Mouse (Mus musculus) stomach, postnatal 0 days (tissue): Measurements from ENCODE around the gene St3gal6. TPM values are rescaled to one million over a fixed set of nuclear protein-coding genes. Genes with fewer than 3 reads are reported as not detected.

Experiments used
- ATAC-seq: fragments of 200-750 bp; cut with Nextera tagmentation; 2 replicates; pipeline ENCODE4 v1.8.0; 2017; ENCODE audit not compliant: low FRiP score, low TSS enrichment
- DNase-seq: peaks from one replicate; pipeline ENCODE4 v3.0.0-alpha.2; 2016; ENCODE audit warnings: low spot score
- H3K27ac ChIP-seq: fragments of 300-500 bp; sonication (generic); replicated peaks from 2 replicates; pipeline ENCODE4 v1.5.1; 2014; ENCODE audit warnings: mild to moderate bottlenecking, control low read depth
- H3K27me3 ChIP-seq: fragments of 300-500 bp; sonication (generic); 2 replicates; pipeline ENCODE4 v1.6.1; 2014; ENCODE audit warnings: low read length; ENCODE audit not compliant: control insufficient read depth, insufficient read depth
- H3K36me3 ChIP-seq: fragments of 300-500 bp; sonication (generic); 2 replicates; pipeline ENCODE4 v1.6.1; 2014; ENCODE audit warnings: low read length, mixed read lengths; ENCODE audit not compliant: control insufficient read depth, insufficient read depth
- H3K4me1 ChIP-seq: fragments of 300-500 bp; sonication (generic); replicated peaks from 2 replicates; pipeline ENCODE4 v1.6.1; 2014; ENCODE audit warnings: antibody characterized with exemption; ENCODE audit not compliant: control insufficient read depth, insufficient read depth
- H3K4me2 ChIP-seq: fragments of 300-500 bp; sonication (generic); replicated peaks from 2 replicates; pipeline ENCODE4 v1.6.1; 2014; ENCODE audit warnings: low read depth, mild to moderate bottlenecking, control low read depth, moderate library complexity
- H3K4me3 ChIP-seq: fragments of 300-500 bp; sonication (generic); 2 replicates; pipeline ENCODE4 v1.5.1; 2014; ENCODE audit warnings: low read depth, low read length, control low read depth
- H3K9ac ChIP-seq: fragments of 300-500 bp; sonication (generic); 2 replicates; pipeline ENCODE4 v1.6.1; 2014; ENCODE audit warnings: mild to moderate bottlenecking, low read length, control low read depth, mixed read lengths
- H3K9me3 ChIP-seq: fragments of 300-500 bp; sonication (generic); 2 replicates; pipeline ENCODE4 v1.6.1; 2016; ENCODE audit warnings: low read length; ENCODE audit not compliant: control insufficient read depth
- CTCF ChIP-seq: IDR thresholded peaks from 2 replicates; pipeline ENCODE4 v1.5.1; 2016; ENCODE audit warnings: antibody characterized with exemption, low read depth, mild to moderate bottlenecking, moderate library complexity
- EP300 ChIP-seq: optimal IDR thresholded peaks from 2 replicates; pipeline ENCODE3; 2016; ENCODE audit warnings: antibody characterized with exemption
- WGBS: fragments of 180-500 bp; shearing (Covaris S2); extraction: QIAGEN DNeasy Blood & Tissue Kit; methylation state at CpG from one replicate; pipeline ENCODE4 v1.1.7; 2014; 5-methylcytosine and 5-hydroxymethylcytosine counted together
- polyA plus RNA-seq: library from polyadenylated mRNA; unstranded; fragments of >200 nt; fragmentation: Nextera tagmentation; extraction: Ambion mirVana; gene quantifications from 2 replicates; pipeline ENCODE4 v1.2.1, GENCODE M21; 2015

St3gal6 gene
- polyA plus RNA-seq, 1 experiment from 2014 or later: 8.0 TPM

DNA sequence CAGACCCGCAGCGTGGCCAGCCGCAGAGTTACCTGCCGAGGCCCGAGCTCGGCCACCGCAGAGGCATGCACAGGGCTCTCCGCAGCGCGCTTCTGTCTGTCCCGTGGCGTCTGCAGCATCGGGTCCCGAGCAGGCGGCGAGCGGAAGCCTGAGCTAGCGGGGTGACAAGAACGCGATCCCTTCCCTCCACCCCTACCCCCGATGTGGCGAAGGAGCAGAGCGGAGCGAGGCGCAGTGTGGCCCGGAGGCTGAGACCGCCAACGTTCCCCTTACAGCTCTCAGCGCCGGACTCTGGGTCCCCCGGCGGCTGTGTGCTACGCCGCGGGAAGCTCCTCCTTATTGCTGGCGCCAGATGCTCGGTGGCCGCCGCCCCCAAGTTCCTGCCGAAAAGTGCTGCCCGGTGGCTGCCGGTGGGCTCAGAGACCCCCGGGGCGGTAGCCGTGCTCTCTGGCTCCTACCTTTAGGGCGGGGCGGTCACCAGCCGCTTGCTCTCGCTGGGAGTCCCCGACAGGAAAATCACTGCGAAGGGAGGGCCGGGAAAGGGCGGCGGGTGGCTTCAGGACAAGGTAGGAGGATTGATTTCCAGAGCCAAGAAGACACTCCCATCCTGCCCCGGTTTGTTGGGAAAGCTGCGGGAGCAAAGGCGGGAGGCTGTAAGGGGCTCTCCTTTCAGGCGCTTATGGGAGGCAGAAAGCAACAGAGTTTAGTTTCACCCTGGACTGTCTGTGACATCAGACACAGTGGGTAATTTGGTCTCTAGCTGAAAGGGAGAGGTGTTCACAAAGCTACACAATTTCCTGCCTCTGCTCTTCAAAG, 791 bp downstream of the St3gal6 start:
- Histone ChIP-seq H3K4me3 (peak overlapping the region; percentile 72), H3K27ac (peak overlapping the region; percentile 78), H3K36me3 (no peaks in the 10 kb centered on the region), H3K9ac (peak overlapping the region; percentile 78), H3K4me1 (no peaks in the 10 kb centered on the region), H3K27me3 (no peaks in the 10 kb centered on the region), H3K9me3 (no peaks in the 10 kb centered on the region), H3K4me2 (peak overlapping the region; percentile 96)
- ATAC-seq (peak; percentile 82), DNase-seq (peak; percentile 65)
- no peak for TF ChIP-seq CTCF
- TF ChIP-seq EP300: no peak
- under 1% methylated on average over 58 of the region's 58 CpGs for WGBS

DNA sequence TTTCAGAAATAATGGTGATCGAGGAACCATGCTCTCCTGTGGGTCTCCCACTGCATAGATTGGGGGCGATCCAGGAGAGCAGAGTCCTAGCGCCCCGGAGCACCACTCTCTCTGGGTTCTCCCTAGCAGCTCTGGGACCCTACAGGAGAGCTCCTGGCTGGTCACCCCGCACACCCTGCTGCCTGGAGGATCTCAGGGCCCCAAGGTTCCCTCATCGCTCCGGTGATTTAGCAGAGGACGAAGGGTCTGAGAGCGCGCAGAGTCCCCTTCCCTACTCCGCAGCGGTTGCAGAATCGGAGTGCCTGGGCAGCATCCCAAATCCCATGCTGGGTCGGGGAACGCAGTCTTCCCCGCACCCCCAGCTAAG, 1.4 kb downstream of the St3gal6 start:
- H3K4me2 ChIP-seq: peak overlapping the region; percentile 96
- WGBS: under 1% methylated on average over 14 of the region's 16 CpGs
- TF ChIP-seq EP300 (no peak), CTCF (no peak)

DNA sequence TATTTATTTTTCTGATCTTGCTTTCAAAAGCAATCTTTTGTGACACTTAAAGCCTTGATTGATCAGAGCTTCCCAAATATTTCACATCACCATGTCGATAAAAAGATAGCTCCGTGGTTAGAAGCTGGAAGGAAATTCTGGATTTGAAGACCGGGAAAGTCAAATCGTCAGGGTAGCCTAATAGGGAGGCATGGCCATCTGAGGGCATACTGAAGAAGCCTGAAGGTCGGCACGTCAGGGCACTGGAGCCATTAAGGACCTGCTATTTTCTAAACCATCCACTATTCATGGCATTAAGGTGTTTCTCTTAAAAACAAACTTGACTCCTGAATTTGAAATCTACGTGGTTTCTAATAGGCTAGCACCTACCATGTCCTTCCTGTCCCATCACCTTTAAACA, 2.1 kb downstream of the St3gal6 start:
- peak overlapping the region; percentile 96 for H3K4me2 ChIP-seq
- no peak overlapping the region for H3K27ac ChIP-seq
- no peak overlapping the region for H3K9ac ChIP-seq
- no peaks in the 10 kb centered on the region for H3K36me3 ChIP-seq
- DNase-seq (no peak), ATAC-seq (no peak)
- 47% methylated on average over 7 of the region's 7 CpGs for WGBS
- H3K4me3 ChIP-seq: peak overlapping the region; percentile 72
- no peaks in the 10 kb centered on the region for H3K9me3 ChIP-seq
- H3K4me1 ChIP-seq: no peaks in the 10 kb centered on the region
- H3K27me3 ChIP-seq: no peaks in the 10 kb centered on the region
- TF ChIP-seq CTCF: no peak
- no peak for TF ChIP-seq EP300

More for the DNA sequence above, 1.4 kb downstream of the St3gal6 start:
- Histone ChIP-seq H3K4me1 (no peaks in the 10 kb centered on the region), H3K4me3 (peak overlapping the region; percentile 72), H3K27me3 (no peaks in the 10 kb centered on the region), H3K27ac (peak overlapping the region; percentile 78), H3K36me3 (no peaks in the 10 kb centered on the region), H3K9me3 (no peaks in the 10 kb centered on the region), H3K9ac (peak overlapping the region; percentile 78)
- DNase-seq (no peak), ATAC-seq (peak; percentile 40; the same call in 1 of the 2 replicates)

DNA sequence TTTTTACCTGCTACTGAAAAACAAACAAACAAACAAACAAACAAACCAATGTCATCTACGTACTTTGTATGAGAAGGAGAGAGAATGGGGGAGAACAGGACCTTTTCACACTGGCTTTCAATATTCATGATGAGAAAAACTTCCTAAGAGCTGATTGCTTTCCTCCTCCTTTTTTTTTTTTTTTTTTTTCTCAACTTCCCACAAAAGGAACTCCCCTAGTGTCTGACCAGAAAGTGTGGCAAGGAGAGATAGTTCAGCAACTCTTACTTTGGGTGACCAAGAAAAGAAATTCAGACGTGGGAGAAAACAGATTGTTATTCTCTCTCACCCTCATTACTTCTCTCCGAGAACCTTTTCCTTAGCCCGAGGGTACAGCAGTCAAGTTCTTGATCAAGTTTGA, 2.9 kb downstream of the St3gal6 start:
- TF ChIP-seq EP300 (no peak), CTCF (no peak)
- Histone ChIP-seq H3K4me2 (no peak overlapping the region), H3K27me3 (no peaks in the 10 kb centered on the region), H3K4me3 (no peak overlapping the region), H3K36me3 (no peaks in the 10 kb centered on the region), H3K4me1 (no peaks in the 10 kb centered on the region), H3K9ac (no peak overlapping the region), H3K27ac (no peak overlapping the region), H3K9me3 (no peaks in the 10 kb centered on the region)
- no peak for ATAC-seq
- WGBS: 75% methylated on average over 4 of the region's 4 CpGs
- DNase-seq: no peak

DNA sequence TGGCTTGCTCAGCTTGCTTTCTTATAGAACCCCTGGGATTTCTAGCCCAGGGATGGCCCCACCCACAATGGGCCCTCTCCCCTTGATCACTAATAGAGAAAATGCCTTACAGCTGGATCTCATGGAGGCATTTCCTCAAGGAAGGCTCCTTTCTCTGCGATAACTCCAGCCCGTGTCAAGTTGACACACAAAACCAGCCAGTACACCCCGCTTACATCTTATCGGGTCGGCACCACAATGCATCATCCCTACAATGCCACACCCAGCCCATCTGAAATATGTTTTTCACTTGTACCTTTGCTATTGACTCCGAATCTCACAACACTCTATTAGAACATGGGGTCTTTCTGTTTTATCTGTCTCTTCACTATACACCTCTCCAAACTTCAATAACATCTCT, 3.6 kb downstream of the St3gal6 start:
- no peak overlapping the region for H3K4me2 ChIP-seq
- WGBS: 88% methylated on average over 6 of the region's 6 CpGs
- ATAC-seq: no peak

DNA sequence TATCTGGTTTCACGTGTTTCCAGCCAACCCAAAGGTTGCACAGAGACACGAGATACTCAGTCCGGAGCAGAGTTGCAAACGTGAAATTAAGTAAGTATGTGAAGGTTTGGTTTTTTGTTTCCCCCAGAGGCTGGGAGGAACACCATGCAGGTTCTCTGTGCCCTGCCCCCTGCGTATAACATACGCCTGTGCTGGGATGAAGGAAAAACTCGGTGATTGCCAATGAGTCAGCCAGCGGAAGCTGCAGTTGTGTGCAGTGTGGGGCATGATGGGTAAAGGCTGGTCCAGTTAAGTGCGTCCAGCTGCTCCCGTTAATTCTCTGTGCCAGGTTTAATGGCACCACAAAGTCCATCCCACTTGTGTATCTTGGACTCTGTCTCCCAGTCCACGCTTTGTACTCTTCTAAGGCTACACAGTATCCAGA, 4.4 kb downstream of the St3gal6 start:
- H3K4me1 ChIP-seq: no peaks in the 10 kb centered on the region
- ATAC-seq: no peak

More for the DNA sequence above, 3.6 kb downstream of the St3gal6 start:
- DNase-seq: no peak
- H3K4me1 ChIP-seq: no peaks in the 10 kb centered on the region
- H3K9ac ChIP-seq: no peak overlapping the region
- no peaks in the 10 kb centered on the region for H3K9me3 ChIP-seq
- H3K36me3 ChIP-seq: no peaks in the 10 kb centered on the region
- H3K27ac ChIP-seq: no peak overlapping the region
- no peaks in the 10 kb centered on the region for H3K27me3 ChIP-seq
- no peak overlapping the region for H3K4me3 ChIP-seq
- TF ChIP-seq CTCF: no peak
- TF ChIP-seq EP300: no peak

More for the DNA sequence above, 4.4 kb downstream of the St3gal6 start:
- Histone ChIP-seq H3K27ac (no peak overlapping the region), H3K36me3 (no peaks in the 10 kb centered on the region), H3K9ac (no peak overlapping the region), H3K4me2 (no peak overlapping the region), H3K9me3 (no peaks in the 10 kb centered on the region), H3K27me3 (no peaks in the 10 kb centered on the region), H3K4me3 (no peak overlapping the region)
- no peak for DNase-seq
- TF ChIP-seq CTCF (no peak), EP300 (no peak)
- WGBS: 78% methylated on average over 11 of the region's 11 CpGs
